Mouse (Mus musculus): Measurements from ENCODE around the gene Eif3f.

Eif3f gene

GRCm38 (mm10) chr7:108933794-108934731 lies at the start of gene Eif3f:
Gene Eif3f, plus strand, starts transcription at chr7:108934417.
- DNase-seq (ENCODE audit: low read depth) = peak; percentile 100

- no peak for DNase-seq (ENCODE audit: low read depth)
These were observed 49.3 kb upstream of the Eif3f start, which contains the start of gene Olfr518 for GRCm38 (mm10) chr7:108884906-108885305. Gene Olfr518, minus strand, starts transcription at chr7:108885006.

- no peak for DNase-seq (ENCODE audit: low read depth)
These were observed 39.9 kb upstream of the Eif3f start, which contains the start of gene Olfr519 for GRCm38 (mm10) chr7:108894320-108894719. Gene Olfr519, minus strand, starts transcription at chr7:108894420.

GRCm38 (mm10) chr7:108903969-108904368 lies 30.2 kb upstream of the Eif3f start:
- DNase-seq (ENCODE audit: low read depth) = no peak

- no peak for DNase-seq (ENCODE audit: low read depth)
These were observed 7.2 kb upstream of the Eif3f start for GRCm38 (mm10) chr7:108927043-108927442.

GRCm38 (mm10) chr7:108928280-108929188 lies 5.7 kb upstream of the Eif3f start:
- DNase-seq (ENCODE audit: low read depth) = no peak

GRCm38 (mm10) chr7:108929726-108930393 lies 4.4 kb upstream of the Eif3f start, which contains the start of gene Nlrp10:
Gene Nlrp10, minus strand, starts transcription at chr7:108930178.
- no peak for DNase-seq (ENCODE audit: low read depth)

GRCm38 (mm10) chr7:108934836-108935235 lies 619 bp downstream of the Eif3f start:
- DNase-seq (ENCODE audit: low read depth) = no peak

- DNase-seq (ENCODE audit: low read depth) = no peak
These were observed 1.2 kb downstream of the Eif3f start for GRCm38 (mm10) chr7:108935411-108935810.

- no peak for DNase-seq (ENCODE audit: low read depth)
These were observed 2.4 kb downstream of the Eif3f start for GRCm38 (mm10) chr7:108936591-108936990.

- DNase-seq (ENCODE audit: low read depth) = no peak
These were observed 7.2 kb downstream of the Eif3f start for GRCm38 (mm10) chr7:108941466-108941865.

GRCm38 (mm10) chr7:108944002-108944401 lies 9.8 kb downstream of the Eif3f start:
- DNase-seq (ENCODE audit: low read depth) = no peak

GRCm38 (mm10) chr7:108948611-108949010 lies 14.4 kb downstream of the Eif3f start:
- no peak for DNase-seq (ENCODE audit: low read depth)

- DNase-seq (ENCODE audit: low read depth) = no peak
These were observed 15.1 kb downstream of the Eif3f start for GRCm38 (mm10) chr7:108949301-108949700.

GRCm38 (mm10) chr7:108950312-108950761 lies 16.1 kb downstream of the Eif3f start, which contains the start of gene Tub:
Gene Tub, plus strand, starts transcription at chr7:108950338.
- no peak for DNase-seq (ENCODE audit: low read depth)

GRCm38 (mm10) chr7:108950762-108951331 lies 16.6 kb downstream of the Eif3f start:
- DNase-seq (ENCODE audit: low read depth) = no peak

GRCm38 (mm10) chr7:108952801-108953200 lies 18.6 kb downstream of the Eif3f start:
- DNase-seq (ENCODE audit: low read depth) = no peak

GRCm38 (mm10) chr7:108954185-108954584 lies 20.0 kb downstream of the Eif3f start:
- DNase-seq (ENCODE audit: low read depth) = no peak

GRCm38 (mm10) chr7:108957734-108958133 lies 23.5 kb downstream of the Eif3f start:
- DNase-seq (ENCODE audit: low read depth) = no peak

GRCm38 (mm10) chr7:108965968-108966367 lies 31.8 kb downstream of the Eif3f start:
- DNase-seq (ENCODE audit: low read depth) = no peak

- no peak for DNase-seq (ENCODE audit: low read depth)
These were observed 32.6 kb downstream of the Eif3f start for GRCm38 (mm10) chr7:108966742-108967362.
